Mouse (Mus musculus): ENCODE measurements at regions not wholly inside any gene's neighbourhood (a gene's known extent, or its start where the extent isn't known, plus 50 kb on each side); places are given as distances from the start of the nearest gene placed in this dataset.
A peak's percentile ranks its signal among the peaks of the same experiment; 100 is the strongest.

DNA sequence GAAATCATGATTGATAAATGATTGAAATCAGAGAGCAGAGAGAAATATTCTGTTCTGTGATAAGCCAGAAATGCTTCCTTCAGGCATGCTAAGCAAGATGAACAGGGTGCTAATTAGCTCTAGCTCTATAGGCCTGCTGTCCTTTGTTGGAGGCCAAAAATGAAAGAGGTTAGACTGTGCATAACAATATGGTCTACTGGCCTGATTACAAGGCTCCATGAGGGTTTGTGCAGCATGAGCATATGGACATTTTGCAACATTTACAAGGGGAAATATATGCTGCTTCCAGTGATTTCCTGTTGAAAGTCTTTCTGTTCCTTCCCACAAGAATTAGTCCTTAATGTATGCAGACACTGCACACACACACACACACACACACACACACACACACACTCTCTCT is 114.3 kb downstream of the Ldoc1 start:
- peak; percentile 52 for DNase-seq

DNA sequence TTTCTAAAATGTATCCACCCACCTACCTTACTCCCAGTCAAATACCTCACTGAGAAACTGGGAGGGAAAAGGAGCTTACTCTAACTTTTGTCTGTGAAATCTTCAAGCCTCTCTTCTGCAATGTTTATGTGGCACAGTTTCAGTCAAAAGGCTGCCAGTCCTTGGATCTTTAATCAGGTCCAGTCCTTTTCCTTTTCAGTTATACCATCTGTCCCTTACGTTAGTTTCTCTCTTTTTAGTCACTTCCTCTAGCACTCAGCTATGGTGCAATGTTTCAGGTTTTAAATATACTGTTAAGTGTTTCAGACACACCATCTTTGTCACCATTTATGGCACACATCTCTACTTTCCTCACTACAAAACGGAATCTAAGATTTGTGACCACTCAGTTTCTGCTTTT is 115.0 kb downstream of the Ldoc1 start:
- DNase-seq = peak; percentile 23
